Mouse (Mus musculus) midbrain, embryonic 14.5 days (tissue): ENCODE measurements around the gene Pla2g12a. TPM values are rescaled to one million over a fixed set of nuclear protein-coding genes. Genes with fewer than 3 reads are reported as not detected.

ENCODE experiments used
- ATAC-seq: fragments of 200-750 bp; cut with Nextera tagmentation; 2 replicates; pipeline ENCODE4 v1.8.0; 2017; ENCODE audit warnings: moderate number of reproducible peaks, moderate library complexity; ENCODE audit not compliant: low FRiP score, low TSS enrichment
- DNase-seq: peaks from one replicate; pipeline ENCODE4 v3.0.0-alpha.2; 2015
- H3K27ac ChIP-seq: fragments of 300-500 bp; sonication (generic); replicated peaks from 2 replicates; pipeline ENCODE4 v1.5.1; 2014; ENCODE audit warnings: mild to moderate bottlenecking, low read depth, low read length, moderate library complexity
- H3K27me3 ChIP-seq: fragments of 300-500 bp; sonication (generic); 2 replicates; pipeline ENCODE4 v1.6.1; 2014; ENCODE audit warnings: low read length, control low read depth, mixed read lengths; ENCODE audit not compliant: control insufficient read depth, insufficient read depth
- H3K36me3 ChIP-seq: fragments of 300-500 bp; sonication (generic); 2 replicates; pipeline ENCODE4 v1.6.1; 2014; ENCODE audit warnings: low read length, control low read depth; ENCODE audit not compliant: control insufficient read depth, insufficient read depth
- H3K4me1 ChIP-seq: fragments of 300-500 bp; sonication (generic); 2 replicates; pipeline ENCODE4 v1.6.1; 2014; ENCODE audit warnings: mild to moderate bottlenecking, antibody characterized with exemption, low read length, control low read depth; ENCODE audit not compliant: control insufficient read depth, insufficient read depth
- H3K4me2 ChIP-seq: fragments of 300-500 bp; sonication (generic); 2 replicates; pipeline ENCODE4 v1.6.1; 2014; ENCODE audit warnings: mild to moderate bottlenecking, low read length, moderate library complexity
- H3K4me3 ChIP-seq: fragments of 300-500 bp; sonication (generic); replicated peaks from 2 replicates; pipeline ENCODE4 v1.5.1; 2014; ENCODE audit warnings: low read depth, low read length
- H3K9ac ChIP-seq: fragments of 300-500 bp; sonication (generic); replicated peaks from 2 replicates; pipeline ENCODE4 v1.6.1; 2014; ENCODE audit warnings: mild to moderate bottlenecking, low read length, moderate library complexity
- H3K9me3 ChIP-seq: fragments of 300-500 bp; sonication (generic); 2 replicates; pipeline ENCODE4 v1.6.1; 2016; ENCODE audit warnings: low read length, control low read depth, mixed read lengths; ENCODE audit not compliant: control insufficient read depth
- WGBS: fragments of 180-500 bp; shearing (Covaris S2); extraction: QIAGEN DNeasy Blood & Tissue Kit; methylation state at CpG from one replicate; pipeline ENCODE4 v1.1.7; 2014; 5-methylcytosine and 5-hydroxymethylcytosine counted together
- polyA plus RNA-seq: library from polyadenylated mRNA; unstranded; fragments of >200 nt; fragmentation: Nextera tagmentation; extraction: Ambion mirVana; gene quantifications from 2 replicates; pipeline ENCODE4 v1.2.1, GENCODE M21; 2014

Pla2g12a gene
- polyA plus RNA-seq, result 36.7 and 43.5 TPM in 2 replicates

GRCm38 (mm10) chr3:129878405-129879021 lies at the start of gene Pla2g12a:
Pla2g12a (plus strand) TSS chr3:129878606.
- H3K4me1 ChIP-seq, result 0 out of 2 replicates have a peak, but pooled peaks cover 7% of the 10 kb centered on the region
- H3K27me3 ChIP-seq, result no peaks in the 10 kb centered on the region
- ATAC-seq, result peak; percentile 93
- H3K9me3 ChIP-seq, result no peaks in the 10 kb centered on the region
- peak within 1 kb of the TSS; percentile 61 for H3K4me3 ChIP-seq
- peak within 1 kb of the TSS; percentile 77 for H3K9ac ChIP-seq
- WGBS, result under 1% methylated on average over 66 of the region's 66 CpGs
- H3K27ac ChIP-seq, result peak within 1 kb of the TSS; percentile 90
- peak within 1 kb of the TSS; percentile 83 for H3K4me2 ChIP-seq
- DNase-seq, result peak; percentile 98
- H3K36me3 ChIP-seq, result no peaks in the 10 kb centered on the region

DNA sequence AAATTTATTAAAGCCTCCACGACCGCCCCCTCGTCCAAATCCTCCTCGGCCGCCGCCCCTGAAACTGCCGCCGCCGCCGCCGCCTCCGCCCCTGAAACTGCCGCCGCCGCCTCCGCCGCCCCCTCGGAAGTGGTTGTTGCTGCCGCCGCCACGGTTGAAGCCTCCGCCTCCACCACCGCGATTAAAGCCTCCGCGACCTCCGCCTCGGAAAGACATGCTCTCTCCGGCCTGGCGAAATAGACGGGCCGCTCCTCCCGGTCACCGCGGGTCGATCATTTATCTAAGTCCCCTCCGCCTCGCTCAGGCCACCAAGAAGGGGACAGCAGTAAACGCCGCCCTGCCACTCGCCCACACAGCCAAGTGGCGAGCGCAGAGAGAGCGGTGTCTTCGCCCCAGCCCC lies 47.8 kb upstream of the Pla2g12a start:
- Histone ChIP-seq H3K27ac (peak overlapping the region; percentile 95), H3K4me2 (peak overlapping the region; percentile 76), H3K9ac (peak overlapping the region; percentile 72), H3K4me1 (peaks cover 15% of the 10 kb centered on the region), H3K27me3 (no peaks in the 10 kb centered on the region), H3K9me3 (no peaks in the 10 kb centered on the region), H3K4me3 (peak overlapping the region; percentile 89), H3K36me3 (peaks cover 12% of the 10 kb centered on the region; the same call in 1 of the 2 replicates)
- 0% methylated on average over 44 of the region's 45 CpGs for WGBS
- DNase-seq (no peak), ATAC-seq (no peak)

- H3K4me3 ChIP-seq, result peak within 1 kb of the TSS; percentile 89
- H3K27ac ChIP-seq, result peak within 1 kb of the TSS; percentile 95
- ATAC-seq (peak; percentile 95), DNase-seq (peak; percentile 99)
- H3K9ac ChIP-seq, result peak within 1 kb of the TSS; percentile 72
- under 1% methylated on average over 60 of the region's 60 CpGs for WGBS
- H3K4me2 ChIP-seq, result peak within 1 kb of the TSS; percentile 76
- H3K9me3 ChIP-seq, result no peaks in the 10 kb centered on the region
- no peaks in the 10 kb centered on the region for H3K27me3 ChIP-seq
- H3K4me1 ChIP-seq, result peaks cover 15% of the 10 kb centered on the region
- peaks cover 12% of the 10 kb centered on the region; the same call in 1 of the 2 replicates for H3K36me3 ChIP-seq
These were observed 47.3 kb upstream of the Pla2g12a start, which contains the start of gene Gar1 for GRCm38 (mm10) chr3:129831035-129831568. Gar1 (minus strand) TSS chr3:129831396.

DNA sequence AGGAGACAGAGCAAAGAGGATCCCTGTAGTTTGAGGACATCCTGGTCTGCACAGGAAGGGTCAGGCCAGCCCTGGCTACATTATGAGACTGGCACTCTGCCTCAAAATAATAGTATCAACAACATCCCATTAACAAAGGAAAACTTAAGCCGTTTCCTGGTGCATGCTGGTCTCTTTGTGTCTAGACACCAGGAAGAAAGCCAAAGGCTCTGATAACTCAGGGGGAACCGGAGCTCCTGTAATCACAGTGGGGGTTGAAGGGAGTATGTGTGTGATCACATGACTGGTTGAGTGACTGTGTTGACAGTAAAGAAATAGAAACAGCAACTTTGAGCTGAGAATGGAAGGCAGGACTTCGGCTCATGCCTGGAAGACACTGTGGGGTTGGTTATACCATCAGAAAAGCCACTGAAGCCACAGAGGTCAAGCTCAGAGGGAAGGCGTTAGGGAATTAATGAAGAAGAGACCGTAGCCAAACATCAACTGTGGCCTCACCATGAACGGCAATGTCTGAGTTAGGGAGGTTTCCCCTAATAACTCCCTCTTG lies 42.9 kb upstream of the Pla2g12a start, which contains the start of gene Cfi:
Cfi (plus strand) TSS at position 497 of the 547 bp plus-strand sequence.
- Histone ChIP-seq H3K4me3 (no peak within 1 kb of the TSS), H3K27ac (no peak within 1 kb of the TSS), H3K36me3 (no peaks in the 10 kb centered on the region), H3K9me3 (no peaks in the 10 kb centered on the region), H3K27me3 (no peaks in the 10 kb centered on the region), H3K4me1 (0 out of 2 replicates have a peak, but pooled peaks cover 4% of the 10 kb centered on the region), H3K9ac (no peak within 1 kb of the TSS), H3K4me2 (peak within 1 kb of the TSS; percentile 23)
- no peak for DNase-seq
- WGBS, result 54% methylated on average over 6 of the region's 6 CpGs
- ATAC-seq, result no peak

- ATAC-seq, result no peak
- Histone ChIP-seq H3K4me3 (no peak overlapping the region), H3K4me2 (peak overlapping the region; percentile 23), H3K9me3 (no peaks in the 10 kb centered on the region), H3K27ac (no peak overlapping the region), H3K36me3 (no peaks in the 10 kb centered on the region), H3K4me1 (0 out of 2 replicates have a peak, but pooled peaks cover 4% of the 10 kb centered on the region), H3K9ac (no peak overlapping the region), H3K27me3 (no peaks in the 10 kb centered on the region)
- DNase-seq, result peak; percentile 19
- WGBS, result 6% methylated on average over 11 of the region's 11 CpGs
These were observed 42.2 kb upstream of the Pla2g12a start for GRCm38 (mm10) chr3:129836051-129836697.

DNA sequence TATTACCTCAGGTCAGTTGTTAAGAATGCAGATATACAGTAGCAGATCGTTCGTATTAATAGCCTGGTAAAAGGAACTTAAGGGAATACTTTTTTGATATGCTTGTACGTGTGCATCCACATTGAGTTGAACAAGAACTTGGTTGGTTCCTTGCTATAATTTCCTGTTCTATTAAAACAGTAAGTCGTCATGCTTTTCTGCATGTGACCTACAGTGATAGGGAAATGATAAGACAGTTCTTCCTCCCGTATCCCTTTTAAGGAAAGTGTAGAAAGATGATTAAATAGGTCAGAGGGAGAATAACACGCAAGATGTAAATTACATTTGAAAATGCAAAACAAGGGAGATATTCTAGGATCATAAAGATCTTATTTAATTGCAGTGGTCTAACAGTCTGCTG lies 41.4 kb upstream of the Pla2g12a start:
- H3K9me3 ChIP-seq, result no peaks in the 10 kb centered on the region

GRCm38 (mm10) chr3:129838017-129838416 lies 40.4 kb upstream of the Pla2g12a start:
- H3K27ac ChIP-seq, result no peak overlapping the region
- H3K9ac ChIP-seq, result no peak overlapping the region
- H3K4me2 ChIP-seq, result no peak overlapping the region
- no peaks in the 10 kb centered on the region for H3K36me3 ChIP-seq
- no peaks in the 10 kb centered on the region for H3K9me3 ChIP-seq
- ATAC-seq, result no peak
- WGBS, result 34% methylated on average over 7 of the region's 7 CpGs
- H3K4me1 ChIP-seq, result no peaks in the 10 kb centered on the region
- no peaks in the 10 kb centered on the region for H3K27me3 ChIP-seq
- DNase-seq, result no peak
- no peak overlapping the region for H3K4me3 ChIP-seq

More for the DNA sequence above, 41.4 kb upstream of the Pla2g12a start:
- no peaks in the 10 kb centered on the region for H3K4me1 ChIP-seq
- no peak overlapping the region for H3K9ac ChIP-seq
- H3K4me3 ChIP-seq, result no peak overlapping the region
- DNase-seq, result no peak
- no peak overlapping the region for H3K4me2 ChIP-seq
- no peak overlapping the region for H3K27ac ChIP-seq
- H3K27me3 ChIP-seq, result no peaks in the 10 kb centered on the region
- WGBS, result 90% methylated on average over 6 of the region's 6 CpGs
- H3K36me3 ChIP-seq, result no peaks in the 10 kb centered on the region
- ATAC-seq, result no peak

DNA sequence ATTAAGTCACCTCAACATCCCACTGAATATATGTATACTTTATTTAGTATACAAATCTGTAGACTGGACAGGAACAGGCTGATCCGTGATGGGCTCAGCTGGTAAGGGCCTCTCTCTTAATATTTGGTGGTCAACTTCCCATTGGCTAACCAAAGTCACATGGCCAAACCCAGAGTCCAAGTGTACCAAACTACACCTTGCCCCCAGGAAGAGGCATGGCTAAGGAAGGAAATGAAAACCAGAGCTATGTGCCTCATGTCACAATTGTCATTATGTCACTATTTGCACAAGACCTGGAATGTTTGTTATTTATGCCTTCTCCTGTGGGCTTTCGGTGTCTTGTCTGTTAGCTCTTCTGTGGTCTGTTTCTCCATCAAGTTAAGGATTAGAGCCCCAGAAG lies 32.5 kb upstream of the Pla2g12a start:
- H3K9me3 ChIP-seq, result no peaks in the 10 kb centered on the region
- WGBS, result 91% methylated on average over 2 of the region's 2 CpGs
- no peak overlapping the region for H3K4me2 ChIP-seq
- ATAC-seq, result no peak
- no peak overlapping the region for H3K4me3 ChIP-seq
- H3K4me1 ChIP-seq, result no peaks in the 10 kb centered on the region
- no peak overlapping the region for H3K27ac ChIP-seq
- H3K36me3 ChIP-seq, result no peaks in the 10 kb centered on the region
- no peak overlapping the region for H3K9ac ChIP-seq
- no peak for DNase-seq
- H3K27me3 ChIP-seq, result no peaks in the 10 kb centered on the region
